Mouse (Mus musculus) C2C12 (cell line): ENCODE measurements around the gene Wrap53.

Experiments
- CEBPB ChIP-seq: IDR thresholded peaks from one replicate; pipeline ENCODE4 v1.6.1; 2011; ENCODE audit warnings: low read depth, mild to moderate bottlenecking, control low read depth, moderate library complexity
- CTCF ChIP-seq: IDR thresholded peaks from one replicate; pipeline ENCODE4 v1.5.1; 2011; ENCODE audit not compliant: control insufficient read depth, insufficient read depth, insufficient read length
- FOSL1 ChIP-seq: IDR thresholded peaks from one replicate; pipeline ENCODE4 v1.8.0; 2011; ENCODE audit warnings: mild to moderate bottlenecking, low read length; ENCODE audit not compliant: poor library complexity, insufficient read depth, severe bottlenecking
- MAX ChIP-seq: IDR thresholded peaks from one replicate; pipeline ENCODE4 v1.6.1; 2011; ENCODE audit warnings: mild to moderate bottlenecking, control low read depth
- MYOD1 ChIP-seq: IDR thresholded peaks from one replicate; pipeline ENCODE4 v1.6.1; 2011; ENCODE audit warnings: low read depth; ENCODE audit not compliant: control insufficient read depth, insufficient read length
- MYOG ChIP-seq: IDR thresholded peaks from one replicate; pipeline ENCODE4 v1.6.1; 2011; ENCODE audit not compliant: control insufficient read depth, insufficient read length; ENCODE audit errors: extremely low read depth
- USF1 ChIP-seq: IDR thresholded peaks from one replicate; pipeline ENCODE4 v1.6.1; 2011; ENCODE audit warnings: low read depth, mild to moderate bottlenecking, control low read depth, moderate library complexity

DNA sequence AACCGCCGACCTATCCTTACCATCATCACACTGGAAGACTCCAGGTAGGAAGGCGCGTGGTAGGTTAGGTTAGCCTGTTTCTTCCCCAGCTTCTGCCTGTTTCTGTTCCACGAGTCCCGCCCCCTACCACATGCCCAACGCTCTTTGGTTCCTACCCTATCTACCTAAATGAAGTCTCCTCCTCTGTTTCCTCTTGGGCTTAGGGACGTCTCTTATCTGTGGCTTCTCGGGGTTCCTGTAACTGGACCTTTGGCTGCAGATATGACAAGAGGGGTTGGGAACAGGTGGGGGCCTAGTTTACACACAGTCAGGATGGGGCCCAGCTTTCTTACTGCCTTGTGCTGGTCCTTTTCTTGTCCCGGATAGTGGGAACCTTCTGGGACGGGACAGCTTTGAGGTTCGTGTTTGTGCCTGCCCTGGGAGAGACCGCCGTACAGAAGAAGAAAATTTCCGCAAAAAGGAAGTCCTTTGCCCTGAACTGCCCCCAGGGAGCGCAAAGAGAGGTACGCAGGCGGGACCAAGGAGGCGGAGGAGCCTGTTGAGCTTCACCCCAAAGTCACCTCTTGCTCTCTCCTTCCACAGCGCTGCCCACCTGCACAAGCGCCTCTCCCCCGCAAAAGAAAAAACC lies 9.3 kb upstream of the Wrap53 start:
- TF ChIP-seq CTCF (no peak), MYOG (no peak), MYOD1 (no peak), USF1 (no peak), MAX (no peak), CEBPB (no peak), FOSL1 (no peak)
